Mouse (Mus musculus) forebrain, embryonic 10.5 days (tissue): ENCODE measurements around the gene Hs3st5. TPM values are rescaled to one million over a fixed set of nuclear protein-coding genes. Genes with fewer than 3 reads are reported as not detected.

Experiments used
- DNase-seq: peaks from one replicate; pipeline ENCODE4 v3.0.0-alpha.2; 2017; ENCODE audit warnings: low spot score; ENCODE audit errors: extremely low spot score
- H3K27ac ChIP-seq: fragments of 300-500 bp; sonication (generic); 2 replicates; pipeline ENCODE4 v1.5.1; 2016; ENCODE audit warnings: mild to moderate bottlenecking
- H3K27me3 ChIP-seq: fragments of 300-500 bp; sonication (generic); 2 replicates; pipeline ENCODE4 v1.6.1; 2016; ENCODE audit warnings: mild to moderate bottlenecking; ENCODE audit not compliant: poor library complexity, severe bottlenecking
- H3K36me3 ChIP-seq: fragments of 300-500 bp; sonication (generic); replicated peaks from 2 replicates; pipeline ENCODE4 v1.6.1; 2016; ENCODE audit warnings: mild to moderate bottlenecking, moderate library complexity
- H3K4me1 ChIP-seq: fragments of 300-500 bp; sonication (generic); 2 replicates; pipeline ENCODE4 v1.6.1; 2016
- H3K4me3 ChIP-seq: fragments of 300-500 bp; sonication (generic); 2 replicates; pipeline ENCODE4 v1.5.1; 2016; ENCODE audit warnings: mild to moderate bottlenecking, moderate library complexity
- H3K9me3 ChIP-seq: fragments of 300-500 bp; sonication (generic); 2 replicates; pipeline ENCODE4 v1.6.1; 2016; ENCODE audit warnings: mild to moderate bottlenecking, moderate library complexity
- WGBS: fragments of 180-500 bp; shearing (Covaris S2); methylation state at CpG from one replicate; pipeline ENCODE4 v1.1.7; 2016; 5-methylcytosine and 5-hydroxymethylcytosine counted together
- polyA plus RNA-seq: library from polyadenylated mRNA; unstranded; fragments of >200 nt; fragmentation: Nextera tagmentation; extraction: Ambion mirVana; gene quantifications from 2 replicates; pipeline ENCODE4 v1.2.1, GENCODE M21; 2016

The Hs3st5 gene
- 0.99 and 1.1 TPM in 2 replicates for polyA plus RNA-seq

- H3K27ac ChIP-seq, result peak within 1 kb of the TSS; percentile 72
- WGBS, result 0% methylated on average over 67 of the region's 71 CpGs
- DNase-seq, result peak; percentile 62
These were observed at the start of gene Hs3st5 for GRCm38 (mm10) chr10:36506727-36507555. Gene Hs3st5, plus strand, starts transcription at chr10:36506814.

GRCm38 (mm10) chr10:36468664-36469063, 38.0 kb upstream of the Hs3st5 start:
- Histone ChIP-seq H3K4me1 (no peaks in the 10 kb centered on the region), H3K27me3 (no peaks in the 10 kb centered on the region), H3K36me3 (no peaks in the 10 kb centered on the region), H3K9me3 (no peaks in the 10 kb centered on the region), H3K4me3 (no peak overlapping the region), H3K27ac (no peak overlapping the region)
- DNase-seq, result no peak
- WGBS, result 89% methylated on average over 3 of the region's 3 CpGs

More at GRCm38 (mm10) chr10:36506727-36507555, at the start of gene Hs3st5:
- Histone ChIP-seq H3K4me3 (peak within 1 kb of the TSS; percentile 70), H3K9me3 (no peaks in the 10 kb centered on the region), H3K27me3 (peaks cover 50% of the 10 kb centered on the region), H3K4me1 (peaks cover 22% of the 10 kb centered on the region), H3K36me3 (no peaks in the 10 kb centered on the region)

GRCm38 (mm10) chr10:36471135-36471534, 35.5 kb upstream of the Hs3st5 start:
- Histone ChIP-seq H3K4me1 (no peaks in the 10 kb centered on the region), H3K27me3 (no peaks in the 10 kb centered on the region), H3K27ac (no peak overlapping the region), H3K4me3 (no peak overlapping the region), H3K36me3 (no peaks in the 10 kb centered on the region), H3K9me3 (no peaks in the 10 kb centered on the region)
- WGBS, result 81% methylated on average over 3 of the region's 3 CpGs
- DNase-seq, result no peak

GRCm38 (mm10) chr10:36474834-36475233, 31.8 kb upstream of the Hs3st5 start:
- DNase-seq, result no peak
- 81% methylated on average over 3 of the region's 3 CpGs for WGBS
- Histone ChIP-seq H3K27me3 (no peaks in the 10 kb centered on the region), H3K27ac (no peak overlapping the region), H3K36me3 (no peaks in the 10 kb centered on the region), H3K9me3 (no peaks in the 10 kb centered on the region), H3K4me1 (no peaks in the 10 kb centered on the region), H3K4me3 (no peak overlapping the region)

- Histone ChIP-seq H3K9me3 (no peaks in the 10 kb centered on the region), H3K27me3 (no peaks in the 10 kb centered on the region), H3K36me3 (no peaks in the 10 kb centered on the region), H3K4me1 (no peaks in the 10 kb centered on the region), H3K27ac (no peak overlapping the region), H3K4me3 (no peak overlapping the region)
- no peak for DNase-seq
- 89% methylated on average over 4 of the region's 4 CpGs for WGBS
These were observed 29.1 kb upstream of the Hs3st5 start for GRCm38 (mm10) chr10:36477543-36477942.

GRCm38 (mm10) chr10:36483362-36483761, 23.3 kb upstream of the Hs3st5 start:
- H3K27ac ChIP-seq, result no peak overlapping the region
- no peaks in the 10 kb centered on the region for H3K9me3 ChIP-seq
- H3K4me3 ChIP-seq, result no peak overlapping the region
- DNase-seq, result no peak
- H3K27me3 ChIP-seq, result no peaks in the 10 kb centered on the region
- WGBS, result 54% methylated on average over 2 of the region's 2 CpGs
- H3K4me1 ChIP-seq, result peaks cover 20% of the 10 kb centered on the region
- H3K36me3 ChIP-seq, result no peaks in the 10 kb centered on the region

GRCm38 (mm10) chr10:36484011-36484410, 22.6 kb upstream of the Hs3st5 start:
- Histone ChIP-seq H3K27ac (no peak overlapping the region), H3K27me3 (no peaks in the 10 kb centered on the region), H3K4me1 (peaks cover 20% of the 10 kb centered on the region), H3K4me3 (no peak overlapping the region), H3K36me3 (no peaks in the 10 kb centered on the region), H3K9me3 (no peaks in the 10 kb centered on the region)
- WGBS, result 69% methylated on average over 3 of the region's 3 CpGs
- DNase-seq, result no peak

- Histone ChIP-seq H3K4me3 (no peak overlapping the region), H3K27ac (no peak overlapping the region), H3K4me1 (peaks cover 20% of the 10 kb centered on the region), H3K27me3 (no peaks in the 10 kb centered on the region), H3K36me3 (no peaks in the 10 kb centered on the region), H3K9me3 (no peaks in the 10 kb centered on the region)
- DNase-seq, result no peak
- WGBS, result 61% methylated on average over 1 of the region's 1 CpGs
These were observed 21.8 kb upstream of the Hs3st5 start for GRCm38 (mm10) chr10:36484728-36485300.

- H3K9me3 ChIP-seq, result no peaks in the 10 kb centered on the region
- no peaks in the 10 kb centered on the region for H3K27me3 ChIP-seq
- H3K4me1 ChIP-seq, result no peaks in the 10 kb centered on the region
- H3K27ac ChIP-seq, result no peak overlapping the region
- H3K4me3 ChIP-seq, result no peak overlapping the region
- DNase-seq, result no peak
- H3K36me3 ChIP-seq, result no peaks in the 10 kb centered on the region
- WGBS, result 100% methylated on average over 1 of the region's 1 CpGs
These were observed 13.0 kb upstream of the Hs3st5 start for GRCm38 (mm10) chr10:36493566-36493965.

- Histone ChIP-seq H3K36me3 (no peaks in the 10 kb centered on the region), H3K4me1 (no peaks in the 10 kb centered on the region), H3K27me3 (no peaks in the 10 kb centered on the region), H3K27ac (no peak overlapping the region), H3K9me3 (no peaks in the 10 kb centered on the region), H3K4me3 (no peak overlapping the region)
- DNase-seq, result no peak
- 97% methylated on average over 1 of the region's 1 CpGs for WGBS
These were observed 6.9 kb upstream of the Hs3st5 start for GRCm38 (mm10) chr10:36499713-36500112.

GRCm38 (mm10) chr10:36506033-36506726, 434 bp upstream of the Hs3st5 start:
- peak; percentile 18 for DNase-seq
- Histone ChIP-seq H3K36me3 (no peaks in the 10 kb centered on the region), H3K4me1 (peaks cover 22% of the 10 kb centered on the region), H3K4me3 (peak overlapping the region; percentile 70), H3K27ac (no peak overlapping the region; the same call in 1 of the 2 replicates), H3K27me3 (peaks cover 50% of the 10 kb centered on the region), H3K9me3 (no peaks in the 10 kb centered on the region)
- WGBS, result 7% methylated on average over 13 of the region's 13 CpGs

GRCm38 (mm10) chr10:36507556-36507870, 899 bp downstream of the Hs3st5 start:
- Histone ChIP-seq H3K27ac (0 out of 2 replicates have a peak overlapping the region, but pooled peaks have one; percentile 72), H3K4me1 (peaks cover 22% of the 10 kb centered on the region), H3K9me3 (no peaks in the 10 kb centered on the region), H3K36me3 (no peaks in the 10 kb centered on the region), H3K27me3 (peaks cover 50% of the 10 kb centered on the region), H3K4me3 (peak overlapping the region; percentile 70)
- under 1% methylated on average over 15 of the region's 15 CpGs for WGBS
- DNase-seq, result no peak
